Mouse (Mus musculus) embryo, embryonic 10.5 days (tissue): ENCODE measurements around the gene Spef2.

ENCODE experiments used
- DNase-seq: peaks from one replicate; pipeline ENCODE4 v3.0.0-alpha.2; 2015; ENCODE audit warnings: low spot score

Gene Spef2

GRCm38 (mm10) chr15:9535200-9535599, 213.5 kb downstream of the Spef2 start:
- DNase-seq = no peak

GRCm38 (mm10) chr15:9533356-9533902, 215.2 kb downstream of the Spef2 start:
- no peak for DNase-seq

DNA sequence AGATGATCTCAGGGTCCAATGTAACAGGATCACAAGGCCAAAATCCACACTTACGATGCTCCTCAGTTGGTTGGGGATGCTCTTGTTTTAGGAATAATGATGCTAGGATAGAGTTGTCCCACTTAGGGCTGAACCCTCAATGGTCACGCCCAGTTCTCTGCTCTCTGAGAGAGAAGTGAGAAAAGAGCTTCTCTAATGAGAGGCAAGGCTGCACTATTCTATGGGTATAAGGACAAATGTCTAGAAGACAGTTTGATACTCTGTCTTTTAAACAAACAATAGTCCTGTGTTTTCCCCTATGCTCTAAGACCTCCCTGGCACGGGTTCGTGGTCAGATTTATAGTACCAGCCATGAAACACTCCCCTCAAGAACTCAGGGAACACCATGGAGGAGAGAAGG, 218.6 kb downstream of the Spef2 start, which contains the start of gene Il7r:
Gene Il7r, minus strand, starts transcription at position 101 of the 400 bp plus-strand sequence.
- no peak for DNase-seq

DNA sequence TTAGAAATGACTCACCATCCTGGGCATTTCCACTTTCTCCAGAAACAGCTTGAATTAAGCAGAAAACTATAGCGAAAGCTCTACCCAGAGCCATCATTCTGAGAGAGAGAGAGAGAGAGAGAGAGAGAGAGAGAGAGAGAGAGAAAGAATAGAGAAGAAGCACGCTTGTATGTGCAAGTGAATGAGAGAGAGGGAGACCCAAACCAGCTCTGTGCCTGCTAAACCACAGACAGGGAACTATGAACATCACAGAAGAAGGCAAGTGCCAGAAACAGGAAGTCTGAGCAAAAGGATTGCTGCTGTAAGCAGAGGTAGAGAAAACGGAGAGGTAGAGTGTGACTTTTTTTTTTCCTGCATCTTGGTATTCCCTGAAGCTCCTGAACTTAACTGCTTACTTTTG, 219.0 kb downstream of the Spef2 start:
- no peak for DNase-seq
